Mouse (Mus musculus) kidney, embryonic 16.5 days (tissue): ENCODE measurements around the gene Tpd52l2. TPM values are rescaled to one million over a fixed set of nuclear protein-coding genes. Genes with fewer than 3 reads are reported as not detected.

Experiments used
- ATAC-seq: fragments of 200-750 bp; cut with Nextera tagmentation; 2 replicates; pipeline ENCODE4 v1.8.0; 2017; ENCODE audit warnings: moderate TSS enrichment; ENCODE audit not compliant: low FRiP score, low TSS enrichment
- H3K27ac ChIP-seq: fragments of 300-500 bp; sonication (generic); 2 replicates; pipeline ENCODE4 v1.5.1; 2014; ENCODE audit warnings: low read length
- H3K27me3 ChIP-seq: fragments of 300-500 bp; sonication (generic); 2 replicates; pipeline ENCODE4 v1.6.1; 2014; ENCODE audit warnings: low read length, control low read depth, mixed read lengths; ENCODE audit not compliant: insufficient read depth
- H3K36me3 ChIP-seq: fragments of 300-500 bp; sonication (generic); 2 replicates; pipeline ENCODE4 v1.6.1; 2014; ENCODE audit warnings: low read length, control low read depth, mixed read lengths; ENCODE audit not compliant: insufficient read depth
- H3K4me1 ChIP-seq: fragments of 300-500 bp; sonication (generic); 2 replicates; pipeline ENCODE4 v1.6.1; 2014; ENCODE audit warnings: low read length, control low read depth, mixed read lengths; ENCODE audit not compliant: insufficient read depth
- H3K4me2 ChIP-seq: fragments of 300-500 bp; sonication (generic); replicated peaks from 2 replicates; pipeline ENCODE4 v1.6.1; 2014; ENCODE audit warnings: low read depth, low read length
- H3K4me3 ChIP-seq: fragments of 300-500 bp; sonication (generic); 2 replicates; pipeline ENCODE4 v1.5.1; 2014; ENCODE audit warnings: mild to moderate bottlenecking, low read length
- H3K9ac ChIP-seq: fragments of 300-500 bp; sonication (generic); replicated peaks from 2 replicates; pipeline ENCODE4 v1.6.1; 2014; ENCODE audit warnings: low read length
- H3K9me3 ChIP-seq: fragments of 300-500 bp; sonication (generic); 2 replicates; pipeline ENCODE4 v1.6.1; 2016; ENCODE audit warnings: low read length, control low read depth
- WGBS: fragments of 180-500 bp; shearing (Covaris S2); extraction: QIAGEN DNeasy Blood & Tissue Kit; methylation state at CpG from one replicate; pipeline ENCODE4 v1.1.7; 2014; 5-methylcytosine and 5-hydroxymethylcytosine counted together
- polyA plus RNA-seq: library from polyadenylated mRNA; unstranded; fragments of >200 nt; fragmentation: Nextera tagmentation; extraction: Ambion mirVana; gene quantifications from 2 replicates; pipeline ENCODE4 v1.2.1, GENCODE M21; 2015

The Tpd52l2 gene
- polyA plus RNA-seq, 1 experiment from 2014 or later: 172 TPM

- no peak overlapping the region for H3K4me3 ChIP-seq
- H3K4me1 ChIP-seq: peaks cover 14% of the 10 kb centered on the region
- ATAC-seq: 0 out of 2 replicates have a peak, but pooled peaks have one; percentile 13
- 68% methylated on average over 5 of the region's 5 CpGs for WGBS
- no peak overlapping the region for H3K9ac ChIP-seq
- peaks cover 1% of the 10 kb centered on the region for H3K9me3 ChIP-seq
- H3K4me2 ChIP-seq: no peak overlapping the region
- no peaks in the 10 kb centered on the region for H3K27me3 ChIP-seq
- peak overlapping the region; percentile 49; the same call in 1 of the 2 replicates for H3K27ac ChIP-seq
- H3K36me3 ChIP-seq: peaks cover 18% of the 10 kb centered on the region
Observed at GRCm38 (mm10) chr2:181525526-181525925, 28.6 kb downstream of the Tpd52l2 start.

DNA sequence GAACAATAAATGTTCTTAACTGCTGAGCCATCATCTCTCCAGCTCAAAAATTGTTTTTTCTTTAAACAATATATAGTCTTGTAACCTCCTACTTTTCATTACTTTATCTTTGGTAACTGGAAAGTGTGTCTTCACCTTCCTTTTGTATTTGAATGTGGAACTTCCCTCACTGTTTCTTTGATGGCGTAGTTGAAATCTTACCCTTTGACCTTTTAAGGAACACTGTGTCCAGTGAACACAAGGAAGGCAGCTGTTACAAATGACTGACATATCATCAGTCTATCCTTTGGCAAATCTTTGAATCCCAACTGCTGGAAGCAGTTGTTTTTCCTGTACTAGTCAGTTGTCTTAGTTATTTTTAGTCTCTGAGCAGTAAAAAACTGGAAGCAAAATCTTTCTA is 32.1 kb downstream of the Tpd52l2 start:
- H3K9ac ChIP-seq: no peak overlapping the region
- H3K36me3 ChIP-seq: peaks cover 29% of the 10 kb centered on the region
- H3K27ac ChIP-seq: no peak overlapping the region
- H3K27me3 ChIP-seq: no peaks in the 10 kb centered on the region
- no peaks in the 10 kb centered on the region for H3K4me1 ChIP-seq
- no peak for ATAC-seq
- no peak overlapping the region for H3K4me2 ChIP-seq
- H3K4me3 ChIP-seq: no peak overlapping the region
- H3K9me3 ChIP-seq: peaks cover 7% of the 10 kb centered on the region
- WGBS: 91% methylated on average over 1 of the region's 1 CpGs

DNA sequence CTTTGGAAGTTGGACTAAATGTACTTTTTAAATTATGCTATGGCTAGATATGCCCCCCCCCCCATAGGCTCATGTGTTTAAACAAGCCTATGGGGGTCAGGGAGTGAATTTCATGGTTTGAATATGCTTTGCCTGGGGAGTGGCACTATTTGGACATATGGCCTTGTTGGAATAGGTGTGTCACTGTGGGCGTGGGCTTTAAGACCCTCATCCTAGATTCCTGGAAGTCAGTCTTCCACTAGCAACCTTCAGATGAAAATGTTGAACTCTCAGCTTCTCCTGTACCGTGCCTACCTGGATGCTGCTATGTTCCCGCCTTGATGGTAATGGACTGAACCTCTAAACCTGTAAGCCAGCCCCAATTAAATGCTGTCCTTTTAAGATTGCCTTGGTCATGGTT is 35.6 kb downstream of the Tpd52l2 start:
- Histone ChIP-seq H3K27me3 (no peaks in the 10 kb centered on the region), H3K27ac (no peak overlapping the region), H3K36me3 (peaks cover 28% of the 10 kb centered on the region), H3K4me1 (no peaks in the 10 kb centered on the region), H3K9me3 (peaks cover 7% of the 10 kb centered on the region), H3K9ac (no peak overlapping the region), H3K4me3 (no peak overlapping the region), H3K4me2 (no peak overlapping the region)
- no peak for ATAC-seq
- 96% methylated on average over 3 of the region's 3 CpGs for WGBS

DNA sequence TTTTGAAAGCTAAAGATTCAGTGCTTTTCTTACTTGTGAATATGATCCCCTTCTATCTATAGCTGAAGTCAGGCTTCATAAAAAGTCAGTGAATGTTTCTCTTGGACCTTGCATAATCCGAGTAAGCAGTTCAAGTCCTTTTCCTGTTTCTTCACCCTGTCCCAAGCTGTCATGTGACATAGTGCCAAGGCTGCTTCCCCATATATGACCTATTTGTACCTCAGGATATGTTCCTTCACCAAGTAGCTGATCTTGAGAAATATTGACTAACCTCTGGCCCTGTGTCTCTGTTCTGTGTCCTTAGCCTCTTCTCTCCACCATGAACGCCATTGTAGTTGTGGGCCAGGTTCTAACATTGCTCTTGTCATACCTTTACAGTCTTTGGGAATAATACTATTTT is 39.5 kb downstream of the Tpd52l2 start:
- no peak for ATAC-seq
- no peaks in the 10 kb centered on the region for H3K9me3 ChIP-seq

DNA sequence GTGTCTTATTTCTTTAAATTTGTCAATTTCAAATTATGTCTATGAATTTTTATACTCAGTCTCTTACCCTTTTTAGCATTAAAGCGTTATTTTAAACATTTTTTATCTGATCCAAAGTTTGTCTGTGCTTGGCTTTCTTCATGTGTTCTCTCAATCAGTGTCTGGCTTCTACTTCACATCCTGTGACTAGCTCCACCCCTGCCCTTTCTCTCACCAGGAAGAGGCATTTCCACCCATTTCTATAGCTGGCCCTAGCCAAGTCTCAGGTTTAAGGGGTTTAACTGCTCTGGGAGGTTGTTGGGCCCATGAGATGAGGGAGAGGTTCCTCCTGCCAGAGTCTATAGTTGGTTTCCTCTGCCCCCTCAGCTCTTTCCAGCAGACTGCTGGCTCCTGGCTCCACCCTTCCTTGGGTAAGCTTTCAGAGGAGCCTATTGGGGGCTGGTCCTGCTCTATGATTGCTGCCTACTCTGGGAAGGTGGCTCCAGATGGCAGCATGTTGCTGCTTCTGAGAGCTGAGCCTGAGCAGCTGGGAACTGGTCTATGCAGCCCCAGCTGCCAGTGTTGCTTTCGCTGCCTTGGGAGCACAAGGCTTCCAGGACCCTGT is 40.6 kb downstream of the Tpd52l2 start:
- Histone ChIP-seq H3K9ac (no peak overlapping the region), H3K9me3 (no peaks in the 10 kb centered on the region), H3K4me3 (no peak overlapping the region), H3K27me3 (no peaks in the 10 kb centered on the region), H3K4me2 (no peak overlapping the region), H3K36me3 (peaks cover 1% of the 10 kb centered on the region; the same call in 1 of the 2 replicates), H3K4me1 (peaks cover 3% of the 10 kb centered on the region; the same call in 1 of the 2 replicates), H3K27ac (0 out of 2 replicates have a peak overlapping the region, but pooled peaks have one; percentile 2)
- peak; percentile 76 for ATAC-seq
- 81% methylated on average over 2 of the region's 2 CpGs for WGBS

More for the DNA sequence above, 39.5 kb downstream of the Tpd52l2 start:
- Histone ChIP-seq H3K27ac (no peak overlapping the region), H3K27me3 (no peaks in the 10 kb centered on the region), H3K4me1 (peaks cover 3% of the 10 kb centered on the region; the same call in 1 of the 2 replicates), H3K4me2 (no peak overlapping the region), H3K9ac (no peak overlapping the region), H3K4me3 (no peak overlapping the region), H3K36me3 (peaks cover 6% of the 10 kb centered on the region; the same call in 1 of the 2 replicates)
- WGBS: 78% methylated on average over 2 of the region's 2 CpGs

- Histone ChIP-seq H3K4me2 (no peak overlapping the region), H3K9ac (no peak overlapping the region), H3K9me3 (no peaks in the 10 kb centered on the region), H3K4me3 (no peak overlapping the region), H3K4me1 (peaks cover 3% of the 10 kb centered on the region; the same call in 1 of the 2 replicates), H3K27me3 (no peaks in the 10 kb centered on the region), H3K27ac (no peak overlapping the region), H3K36me3 (no peaks in the 10 kb centered on the region)
- no peak for ATAC-seq
- 87% methylated on average over 6 of the region's 6 CpGs for WGBS
Observed at GRCm38 (mm10) chr2:181541761-181542380, 44.9 kb downstream of the Tpd52l2 start.

DNA sequence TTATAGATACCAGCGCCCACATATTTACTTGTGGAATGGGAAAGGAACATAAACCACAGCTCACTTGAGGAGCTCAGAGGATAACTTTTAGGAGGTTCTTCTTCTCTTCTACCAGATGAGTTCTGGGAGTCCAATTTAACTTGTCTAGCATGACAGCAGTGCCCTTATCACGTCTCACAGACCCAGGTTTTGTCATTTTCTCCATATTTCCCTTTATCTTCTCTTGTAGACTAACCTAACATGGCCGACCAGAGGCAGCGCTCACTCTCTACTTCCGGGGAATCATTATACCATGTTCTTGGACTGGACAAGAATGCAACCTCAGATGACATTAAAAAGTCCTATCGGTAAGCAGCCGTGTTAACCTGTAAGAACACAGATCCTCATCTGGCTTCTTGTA is 49.2 kb downstream of the Tpd52l2 start:
- Histone ChIP-seq H3K36me3 (peaks cover 34% of the 10 kb centered on the region), H3K27me3 (no peaks in the 10 kb centered on the region), H3K9me3 (no peaks in the 10 kb centered on the region), H3K4me2 (no peak overlapping the region), H3K9ac (no peak overlapping the region), H3K27ac (no peak overlapping the region), H3K4me1 (no peaks in the 10 kb centered on the region), H3K4me3 (no peak overlapping the region)
- ATAC-seq: no peak
- WGBS: 94% methylated on average over 7 of the region's 7 CpGs

- Histone ChIP-seq H3K4me2 (no peak overlapping the region), H3K9me3 (no peaks in the 10 kb centered on the region), H3K27me3 (no peaks in the 10 kb centered on the region), H3K4me3 (no peak overlapping the region), H3K4me1 (no peaks in the 10 kb centered on the region), H3K9ac (no peak overlapping the region), H3K36me3 (peaks cover 48% of the 10 kb centered on the region), H3K27ac (no peak overlapping the region)
- whole genome bisulfite sequencing: 74% methylated on average over 1 of the region's 1 CpGs
- no peak for ATAC-seq
Observed at GRCm38 (mm10) chr2:181548227-181548626, 51.3 kb downstream of the Tpd52l2 start.

DNA sequence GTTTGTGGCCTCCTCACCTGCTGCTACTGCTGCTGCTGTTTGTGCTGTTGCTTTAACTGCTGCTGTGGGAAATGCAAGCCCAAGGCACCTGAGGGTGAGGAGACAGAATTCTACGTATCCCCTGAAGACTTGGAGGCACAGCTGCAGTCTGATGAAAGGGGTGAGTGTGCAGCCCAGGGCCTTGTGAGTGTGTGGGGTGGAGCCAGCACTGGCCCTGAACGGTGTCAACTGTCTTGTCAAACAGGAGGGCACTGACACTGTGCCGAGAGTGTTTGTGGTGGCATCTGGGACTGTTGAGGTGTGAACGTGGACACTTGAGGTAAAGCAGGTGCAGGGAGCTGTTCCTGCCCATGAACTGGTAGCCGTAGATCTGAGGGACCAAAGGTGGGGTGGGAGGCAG is 51.7 kb downstream of the Tpd52l2 start:
- Histone ChIP-seq H3K4me1 (no peaks in the 10 kb centered on the region), H3K27ac (no peak overlapping the region), H3K27me3 (no peaks in the 10 kb centered on the region), H3K36me3 (peaks cover 48% of the 10 kb centered on the region), H3K9ac (no peak overlapping the region), H3K4me3 (no peak overlapping the region), H3K4me2 (no peak overlapping the region), H3K9me3 (no peaks in the 10 kb centered on the region)
- peak; percentile 70 for ATAC-seq
- WGBS: 57% methylated on average over 5 of the region's 5 CpGs

GRCm38 (mm10) chr2:181550233-181550632 is 53.3 kb downstream of the Tpd52l2 start:
- WGBS: 96% methylated on average over 2 of the region's 2 CpGs
- H3K36me3 ChIP-seq: peaks cover 51% of the 10 kb centered on the region
- ATAC-seq: no peak

More at GRCm38 (mm10) chr2:181550233-181550632, 53.3 kb downstream of the Tpd52l2 start:
- no peak overlapping the region for H3K4me3 ChIP-seq
- H3K4me1 ChIP-seq: no peaks in the 10 kb centered on the region
- no peak overlapping the region for H3K9ac ChIP-seq
- no peaks in the 10 kb centered on the region for H3K9me3 ChIP-seq
- H3K27me3 ChIP-seq: no peaks in the 10 kb centered on the region
- H3K4me2 ChIP-seq: no peak overlapping the region
- H3K27ac ChIP-seq: no peak overlapping the region
